Mouse (Mus musculus) lung, postnatal 0 days (tissue): ENCODE results near the gene Nup54. TPM values are rescaled to one million over a fixed set of nuclear protein-coding genes. Genes with fewer than 3 reads are reported as not detected.

ENCODE experiments used
- ATAC-seq: fragments of 200-750 bp; cut with Nextera tagmentation; 2 replicates; pipeline ENCODE4 v1.8.0; 2017; ENCODE audit warnings: moderate library complexity
- DNase-seq: peaks from one replicate; pipeline ENCODE4 v3.0.0-alpha.2; 2016; ENCODE audit warnings: low spot score
- H3K27ac ChIP-seq: fragments of 300-500 bp; sonication (generic); 2 replicates; pipeline ENCODE4 v1.5.1; 2014; ENCODE audit warnings: antibody characterized with exemption, mild to moderate bottlenecking, low read length, mixed read lengths
- H3K27me3 ChIP-seq: fragments of 300-500 bp; sonication (generic); replicated peaks from 2 replicates; pipeline ENCODE4 v1.6.1; 2014; ENCODE audit warnings: low read length, mixed read lengths; ENCODE audit not compliant: insufficient read depth
- H3K36me3 ChIP-seq: fragments of 300-500 bp; sonication (generic); 2 replicates; pipeline ENCODE4 v1.6.1; 2014; ENCODE audit warnings: low read length, mixed read lengths; ENCODE audit not compliant: insufficient read depth
- H3K4me1 ChIP-seq: fragments of 300-500 bp; sonication (generic); 2 replicates; pipeline ENCODE4 v1.6.1; 2014; ENCODE audit warnings: antibody characterized with exemption, low read depth, low read length, mixed read lengths; ENCODE audit not compliant: insufficient read depth
- H3K4me2 ChIP-seq: fragments of 300-500 bp; sonication (generic); replicated peaks from 2 replicates; pipeline ENCODE4 v1.6.1; 2014; ENCODE audit warnings: low read depth, mild to moderate bottlenecking, low read length, moderate library complexity, mixed read lengths
- H3K4me3 ChIP-seq: fragments of 300-500 bp; sonication (generic); 2 replicates; pipeline ENCODE4 v1.5.1; 2014; ENCODE audit warnings: low read depth, low read length
- H3K9ac ChIP-seq: fragments of 300-500 bp; sonication (generic); replicated peaks from 2 replicates; pipeline ENCODE4 v1.6.1; 2014; ENCODE audit warnings: low read depth, mild to moderate bottlenecking
- H3K9me3 ChIP-seq: fragments of 300-500 bp; sonication (generic); 2 replicates; pipeline ENCODE4 v1.6.1; 2016; ENCODE audit warnings: low read length, mixed read lengths
- CTCF ChIP-seq: IDR thresholded peaks from 2 replicates; pipeline ENCODE4 v1.5.1; 2016; ENCODE audit warnings: antibody characterized with exemption, mild to moderate bottlenecking
- EP300 ChIP-seq: IDR thresholded peaks from 2 replicates; pipeline ENCODE4 v1.6.1; 2016; ENCODE audit warnings: antibody characterized with exemption, mild to moderate bottlenecking, control low read depth
- WGBS: fragments of 180-500 bp; shearing (Covaris S2); extraction: QIAGEN DNeasy Blood & Tissue Kit; methylation state at CpG from one replicate; pipeline ENCODE4 v1.1.7; 2014; 5-methylcytosine and 5-hydroxymethylcytosine counted together
- polyA plus RNA-seq: library from polyadenylated mRNA; unstranded; fragments of >200 nt; fragmentation: Nextera tagmentation; extraction: Ambion mirVana; gene quantifications from 2 replicates; pipeline ENCODE4 v1.2.1, GENCODE M21; 2015

Nup54 gene
- polyA plus RNA-seq, 1 experiment from 2014 or later: 19.7 TPM

DNA sequence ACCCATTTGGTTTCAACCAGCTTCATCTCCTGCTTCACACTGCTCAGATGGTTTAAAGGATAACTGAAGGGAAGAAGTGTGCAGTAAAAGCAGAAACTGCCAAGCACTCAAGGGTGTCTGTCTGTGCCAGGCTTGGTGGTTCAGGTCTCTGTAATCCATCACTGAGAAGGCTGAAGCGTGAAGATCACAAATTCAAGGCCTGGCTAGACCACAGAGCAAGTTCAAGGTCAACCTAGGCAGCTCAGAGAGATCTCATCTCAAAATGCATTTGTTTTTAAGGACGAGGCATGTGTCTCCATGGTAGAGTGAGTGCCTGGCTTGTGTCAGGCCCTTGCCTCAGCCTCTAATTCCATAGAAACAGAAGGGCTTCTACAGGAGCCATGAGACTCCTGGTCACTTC, 10.0 kb upstream of the Nup54 start:
- DNase-seq: no peak
- H3K9ac ChIP-seq: no peak overlapping the region
- H3K4me3 ChIP-seq: no peak overlapping the region
- ATAC-seq: no peak
- no peaks in the 10 kb centered on the region for H3K27me3 ChIP-seq
- no peaks in the 10 kb centered on the region for H3K4me1 ChIP-seq
- TF ChIP-seq EP300: no peak
- TF ChIP-seq CTCF: no peak
- H3K27ac ChIP-seq: no peak overlapping the region
- peaks cover 56% of the 10 kb centered on the region for H3K36me3 ChIP-seq
- no peak overlapping the region for H3K4me2 ChIP-seq
- H3K9me3 ChIP-seq: no peaks in the 10 kb centered on the region
- 84% methylated on average over 2 of the region's 2 CpGs for WGBS

- Histone ChIP-seq H3K4me3 (no peak overlapping the region), H3K9me3 (no peaks in the 10 kb centered on the region), H3K27ac (no peak overlapping the region), H3K27me3 (no peaks in the 10 kb centered on the region), H3K9ac (no peak overlapping the region), H3K4me1 (no peaks in the 10 kb centered on the region), H3K4me2 (no peak overlapping the region), H3K36me3 (peaks cover 38% of the 10 kb centered on the region)
- DNase-seq: peak; percentile 28
- TF ChIP-seq CTCF (no peak), EP300 (no peak)
- ATAC-seq: peak; percentile 52
- 38% methylated on average over 7 of the region's 7 CpGs for WGBS
Observed at GRCm38 (mm10) chr5:92442914-92443313, 7.9 kb upstream of the Nup54 start.

DNA sequence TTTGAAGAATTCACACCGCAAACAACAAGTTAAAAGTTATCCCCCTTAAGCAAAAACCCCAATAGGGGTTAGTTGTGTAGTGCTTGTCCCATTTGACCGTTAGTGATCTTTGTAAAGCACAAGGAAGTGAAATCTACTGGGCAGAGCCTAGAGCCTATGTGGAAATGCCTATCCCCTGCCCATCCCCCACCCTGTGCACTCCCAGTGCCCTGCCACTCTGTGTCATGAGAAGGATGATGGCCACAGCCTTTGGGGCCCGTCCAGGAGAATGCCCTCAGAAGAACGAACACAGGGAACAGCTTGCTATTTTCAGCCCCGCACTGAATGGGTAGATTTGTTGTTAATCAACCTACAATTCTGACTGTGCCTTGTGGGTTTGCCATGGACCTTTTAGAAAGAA, 6.5 kb upstream of the Nup54 start:
- Histone ChIP-seq H3K36me3 (peaks cover 25% of the 10 kb centered on the region; the same call in 1 of the 2 replicates), H3K27ac (no peak overlapping the region), H3K9me3 (no peaks in the 10 kb centered on the region), H3K4me2 (no peak overlapping the region), H3K9ac (no peak overlapping the region), H3K4me3 (no peak overlapping the region), H3K4me1 (no peaks in the 10 kb centered on the region), H3K27me3 (no peaks in the 10 kb centered on the region)
- 68% methylated on average over 5 of the region's 5 CpGs for whole genome bisulfite sequencing
- DNase-seq (peak; percentile 16), ATAC-seq (peak; percentile 37; the same call in 1 of the 2 replicates)
- TF ChIP-seq CTCF (no peak), EP300 (no peak)

GRCm38 (mm10) chr5:92438540-92438939, 3.5 kb upstream of the Nup54 start:
- Histone ChIP-seq H3K27ac (no peak overlapping the region), H3K4me1 (no peaks in the 10 kb centered on the region), H3K9me3 (no peaks in the 10 kb centered on the region), H3K36me3 (peaks cover 3% of the 10 kb centered on the region; the same call in 1 of the 2 replicates), H3K4me2 (no peak overlapping the region), H3K9ac (no peak overlapping the region), H3K4me3 (no peak overlapping the region), H3K27me3 (no peaks in the 10 kb centered on the region)
- WGBS: 77% methylated on average over 8 of the region's 8 CpGs
- TF ChIP-seq EP300: no peak
- TF ChIP-seq CTCF: no peak
- no peak for DNase-seq
- no peak for ATAC-seq

- peak overlapping the region; percentile 88 for H3K27ac ChIP-seq
- peak overlapping the region; percentile 92 for H3K4me3 ChIP-seq
- no peak for TF ChIP-seq CTCF
- TF ChIP-seq EP300: no peak
- ATAC-seq (peak; percentile 70), DNase-seq (no peak)
- peak overlapping the region; percentile 85 for H3K9ac ChIP-seq
- peak overlapping the region; percentile 91 for H3K4me2 ChIP-seq
- WGBS: under 1% methylated on average over 22 of the region's 39 CpGs
- no peaks in the 10 kb centered on the region for H3K9me3 ChIP-seq
- no peaks in the 10 kb centered on the region for H3K27me3 ChIP-seq
- no peaks in the 10 kb centered on the region for H3K36me3 ChIP-seq
- H3K4me1 ChIP-seq: no peaks in the 10 kb centered on the region
Observed at GRCm38 (mm10) chr5:92434571-92434985, 441 bp downstream of the Nup54 start.

- no peak for DNase-seq
Observed at GRCm38 (mm10) chr5:92434070-92434469, 949 bp downstream of the Nup54 start.

GRCm38 (mm10) chr5:92431611-92432010, 3.4 kb downstream of the Nup54 start:
- Histone ChIP-seq H3K4me2 (no peak overlapping the region), H3K27ac (no peak overlapping the region), H3K9me3 (no peaks in the 10 kb centered on the region), H3K36me3 (no peaks in the 10 kb centered on the region; the same call in 1 of the 2 replicates), H3K4me1 (no peaks in the 10 kb centered on the region), H3K9ac (no peak overlapping the region), H3K27me3 (no peaks in the 10 kb centered on the region), H3K4me3 (no peak overlapping the region)
- 74% methylated on average over 7 of the region's 7 CpGs for WGBS
- no peak for ATAC-seq
- no peak for DNase-seq
- no peak for TF ChIP-seq EP300
- no peak for TF ChIP-seq CTCF

More at GRCm38 (mm10) chr5:92434070-92434469, 949 bp downstream of the Nup54 start:
- Histone ChIP-seq H3K27me3 (no peaks in the 10 kb centered on the region), H3K9ac (peak overlapping the region; percentile 85), H3K27ac (0 out of 2 replicates have a peak overlapping the region, but pooled peaks have one; percentile 88), H3K36me3 (no peaks in the 10 kb centered on the region; the same call in 1 of the 2 replicates), H3K4me2 (peak overlapping the region; percentile 91), H3K4me1 (no peaks in the 10 kb centered on the region), H3K9me3 (no peaks in the 10 kb centered on the region), H3K4me3 (peak overlapping the region; percentile 92)
- TF ChIP-seq EP300: no peak
- no peak for TF ChIP-seq CTCF
- 1% methylated on average over 12 of the region's 12 CpGs for WGBS
- no peak for ATAC-seq
